Mouse (Mus musculus) embryonic facial prominence, embryonic 13.5 days (tissue): ENCODE measurements at regions not wholly inside any gene's neighbourhood (a gene's known extent, or its start where the extent isn't known, plus 50 kb on each side); places are given as distances from the start of the nearest gene placed in this dataset.
"Not testable (repeated sequence)": the region's sequence is repeated elsewhere in the genome, so short reads cannot be mapped to it uniquely, and the experiment has no call there.

Source experiments
- ATAC-seq: fragments of 200-750 bp; cut with Nextera tagmentation; 2 replicates; pipeline ENCODE4 v1.8.0; 2017; ENCODE audit warnings: low read depth; ENCODE audit not compliant: insufficient number of reproducible peaks, insufficient read depth, low FRiP score, low TSS enrichment
- H3K27ac ChIP-seq: fragments of 300-500 bp; sonication (generic); 2 replicates; pipeline ENCODE4 v1.5.1; 2015; ENCODE audit warnings: moderate library complexity, mild to moderate bottlenecking, inconsistent platforms
- H3K27me3 ChIP-seq: fragments of 300-500 bp; sonication (generic); 2 replicates; pipeline ENCODE4 v1.6.1; 2015; ENCODE audit warnings: mild to moderate bottlenecking, inconsistent platforms
- H3K36me3 ChIP-seq: fragments of 300-500 bp; sonication (generic); 2 replicates; pipeline ENCODE4 v1.6.1; 2015; ENCODE audit warnings: mild to moderate bottlenecking, inconsistent platforms
- H3K4me1 ChIP-seq: fragments of 300-500 bp; sonication (generic); 2 replicates; pipeline ENCODE4 v1.6.1; 2015; ENCODE audit warnings: inconsistent platforms
- H3K4me2 ChIP-seq: fragments of 300-500 bp; sonication (generic); 2 replicates; pipeline ENCODE4 v1.6.1; 2015; ENCODE audit warnings: moderate library complexity, mild to moderate bottlenecking, inconsistent platforms
- H3K4me3 ChIP-seq: fragments of 300-500 bp; sonication (generic); 2 replicates; pipeline ENCODE4 v1.5.1; 2015; ENCODE audit warnings: mild to moderate bottlenecking, inconsistent platforms
- H3K9ac ChIP-seq: fragments of 300-500 bp; sonication (generic); 2 replicates; pipeline ENCODE4 v1.6.1; 2015; ENCODE audit warnings: mild to moderate bottlenecking, inconsistent platforms
- H3K9me3 ChIP-seq: fragments of 300-500 bp; sonication (generic); 2 replicates; pipeline ENCODE4 v1.6.1; 2016; ENCODE audit warnings: inconsistent platforms
- WGBS: fragments of 180-500 bp; shearing (Covaris S2); methylation state at CpG from one replicate; pipeline ENCODE4 v1.1.7; 2015; ENCODE audit warnings: mixed read lengths; 5-methylcytosine and 5-hydroxymethylcytosine counted together

DNA sequence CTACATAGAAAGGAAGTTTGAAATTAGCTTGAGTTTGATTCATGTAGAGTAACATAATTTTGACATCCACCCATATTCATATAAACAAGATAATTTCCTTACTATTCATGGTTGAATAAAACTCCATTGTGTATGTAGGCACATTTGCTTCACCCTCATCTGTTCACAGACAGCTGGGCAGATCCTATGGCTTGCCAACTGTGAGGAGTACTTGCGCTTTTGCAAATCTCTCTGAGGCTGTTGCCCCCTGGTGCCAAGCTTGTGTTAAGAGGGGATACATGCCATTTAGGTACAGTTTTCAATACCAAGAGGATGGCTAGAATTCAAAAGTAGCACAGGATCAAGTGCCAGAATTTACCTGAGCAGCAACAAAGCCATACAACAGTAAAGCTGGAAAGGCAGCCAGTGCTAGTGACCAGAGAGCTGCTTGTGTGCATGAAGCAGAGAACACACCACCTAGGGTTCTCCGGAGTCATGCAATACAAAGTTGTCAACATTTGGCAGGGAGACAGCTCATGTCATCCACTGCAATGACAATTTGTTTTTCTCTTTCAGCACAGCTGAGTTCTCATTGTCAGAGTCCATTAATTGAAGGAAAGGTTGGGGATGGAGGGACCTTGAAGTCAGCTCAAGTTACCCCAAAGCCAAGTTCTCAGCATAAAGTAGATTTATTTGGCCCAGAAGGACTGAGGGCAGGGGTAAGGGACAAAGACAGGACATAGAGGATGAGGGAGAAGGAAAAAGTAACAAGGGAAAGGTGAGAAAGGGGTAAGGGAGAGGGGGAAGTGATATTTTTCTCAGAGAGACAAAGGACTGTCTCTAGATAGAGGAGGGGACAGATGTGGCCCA lies 321.6 kb upstream of the Cwc22 start:
- no peaks in the 10 kb centered on the region for H3K4me1 ChIP-seq
- ATAC-seq: no peak
- H3K27ac ChIP-seq: no peak overlapping the region
- H3K4me3 ChIP-seq: no peak overlapping the region
- no peaks in the 10 kb centered on the region for H3K9me3 ChIP-seq
- no peak overlapping the region for H3K4me2 ChIP-seq
- no peak overlapping the region for H3K9ac ChIP-seq
- 85% methylated on average over 2 of the region's 2 CpGs for WGBS
- H3K36me3 ChIP-seq: no peaks in the 10 kb centered on the region
- no peaks in the 10 kb centered on the region for H3K27me3 ChIP-seq

DNA sequence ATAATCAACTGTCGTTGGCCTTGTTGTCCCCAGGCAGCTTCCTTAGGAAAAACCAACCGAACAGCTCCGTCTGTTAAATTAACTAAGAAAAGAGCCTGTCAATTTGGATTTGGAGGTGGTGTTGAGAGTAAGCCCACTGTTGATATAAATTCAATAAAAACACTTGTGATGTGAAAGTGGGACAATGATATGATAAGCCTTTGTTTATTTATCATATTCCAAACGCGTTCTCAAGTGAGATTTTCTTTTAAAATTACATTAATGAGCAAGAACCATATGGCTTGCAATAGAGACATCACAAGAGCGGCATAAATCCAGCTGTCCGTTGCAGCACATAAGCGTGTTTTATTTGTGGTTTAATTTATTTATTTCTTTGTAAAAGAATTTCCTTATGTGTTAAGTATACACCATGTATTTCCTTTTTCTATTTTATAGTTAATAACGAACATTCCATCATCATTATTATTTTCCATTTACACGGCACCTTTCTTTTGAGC lies 307.5 kb upstream of the Cwc22 start:
- WGBS: 79% methylated on average over 10 of the region's 10 CpGs
- ATAC-seq: no peak
- Histone ChIP-seq H3K9me3 (no peaks in the 10 kb centered on the region), H3K27ac (no peak overlapping the region), H3K4me1 (no peaks in the 10 kb centered on the region), H3K36me3 (no peaks in the 10 kb centered on the region), H3K9ac (no peak overlapping the region), H3K4me3 (no peak overlapping the region), H3K27me3 (no peaks in the 10 kb centered on the region), H3K4me2 (no peak overlapping the region)

DNA sequence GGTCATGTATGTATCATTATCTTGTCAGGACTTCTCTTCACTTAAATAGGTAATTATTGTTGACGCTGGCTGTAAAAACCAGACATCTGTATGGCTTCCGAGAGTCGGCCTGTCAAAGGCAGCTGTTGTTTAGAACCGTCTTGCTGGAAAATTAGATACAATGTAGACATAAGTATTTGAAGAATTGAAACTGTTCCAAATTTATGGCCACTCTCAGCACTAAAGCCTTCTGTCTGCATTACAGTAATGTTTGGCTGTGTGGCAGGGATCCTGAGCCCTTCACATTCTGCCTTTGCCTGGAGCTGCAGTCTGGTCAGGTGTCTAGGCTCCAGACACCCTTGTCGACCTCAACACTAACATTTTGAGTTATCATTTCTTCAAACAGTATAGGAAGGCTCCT lies 300.2 kb upstream of the Cwc22 start:
- 37% methylated on average over 5 of the region's 5 CpGs for WGBS
- Histone ChIP-seq H3K4me1 (peaks cover 7% of the 10 kb centered on the region), H3K9me3 (no peaks in the 10 kb centered on the region), H3K4me3 (no peak overlapping the region), H3K27ac (no peak overlapping the region), H3K27me3 (no peaks in the 10 kb centered on the region), H3K36me3 (no peaks in the 10 kb centered on the region), H3K9ac (no peak overlapping the region), H3K4me2 (no peak overlapping the region)
- ATAC-seq: no peak

DNA sequence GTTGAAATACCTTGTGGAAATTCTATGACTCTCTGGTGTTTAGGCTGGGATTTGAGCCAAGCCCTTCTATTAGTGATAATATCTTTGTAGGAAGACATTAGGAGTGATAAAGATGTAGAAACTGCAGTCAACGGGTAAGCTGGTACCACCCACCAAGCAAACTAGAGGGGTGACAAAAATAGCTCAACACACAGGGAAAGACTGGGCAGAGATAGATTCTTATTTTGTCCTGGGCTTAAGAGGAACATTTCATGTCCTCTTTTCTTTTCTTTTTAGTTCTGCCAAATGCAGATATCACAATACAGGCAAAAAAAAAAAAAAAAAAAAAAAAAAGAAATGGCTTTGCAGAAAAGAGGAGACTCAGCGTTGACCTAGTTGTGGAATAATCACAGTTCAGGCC lies 294.1 kb upstream of the Cwc22 start:
- H3K4me2 ChIP-seq: no peak overlapping the region

DNA sequence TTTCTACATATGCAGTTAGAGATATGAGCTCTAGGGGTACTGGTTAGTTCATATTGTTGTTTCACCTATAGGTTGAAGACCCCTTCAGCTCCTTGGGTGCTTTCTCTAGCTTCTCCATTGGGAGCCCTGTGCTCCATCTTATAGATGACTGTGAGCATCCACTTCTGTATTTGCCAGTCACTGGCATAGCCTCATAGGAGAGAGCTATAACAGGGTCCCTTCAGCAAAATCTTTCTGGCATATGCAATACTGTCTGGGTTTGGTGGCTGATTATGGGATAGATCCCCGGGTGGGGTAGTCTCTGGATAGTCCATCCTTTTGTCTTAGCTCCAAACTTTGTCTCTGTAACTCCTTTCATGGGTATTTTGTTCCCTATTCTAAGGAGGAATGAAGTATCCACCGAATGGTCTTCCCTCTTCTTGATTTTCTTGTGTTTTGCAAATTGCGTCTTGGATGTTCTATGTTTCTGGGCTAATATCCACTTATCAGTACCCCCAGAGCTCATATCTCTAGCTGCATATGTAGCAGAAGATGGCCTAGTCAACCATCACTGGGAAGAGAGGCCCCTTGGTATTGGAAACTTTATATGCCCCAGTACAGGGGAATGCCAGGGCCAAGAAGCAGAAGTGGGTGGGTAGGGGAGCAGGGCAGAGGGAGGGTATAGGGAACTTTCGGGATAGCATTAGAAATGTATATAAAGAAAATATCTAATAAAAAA lies 279.4 kb upstream of the Cwc22 start:
- H3K9me3 ChIP-seq, H3K4me3 ChIP-seq, H3K36me3 ChIP-seq, ATAC-seq, H3K4me2 ChIP-seq, H3K27me3 ChIP-seq, H3K9ac ChIP-seq, H3K27ac ChIP-seq, H3K4me1 ChIP-seq: not testable (repeated sequence)
- WGBS: 88% methylated on average over 4 of the region's 4 CpGs

More for the DNA sequence above, 294.1 kb upstream of the Cwc22 start:
- Histone ChIP-seq H3K27ac (no peak overlapping the region), H3K36me3 (no peaks in the 10 kb centered on the region), H3K4me1 (peaks cover 3% of the 10 kb centered on the region; the same call in 1 of the 2 replicates), H3K9me3 (no peaks in the 10 kb centered on the region), H3K27me3 (no peaks in the 10 kb centered on the region), H3K9ac (no peak overlapping the region), H3K4me3 (no peak overlapping the region)
- WGBS: 60% methylated on average over 2 of the region's 2 CpGs
- no peak for ATAC-seq

DNA sequence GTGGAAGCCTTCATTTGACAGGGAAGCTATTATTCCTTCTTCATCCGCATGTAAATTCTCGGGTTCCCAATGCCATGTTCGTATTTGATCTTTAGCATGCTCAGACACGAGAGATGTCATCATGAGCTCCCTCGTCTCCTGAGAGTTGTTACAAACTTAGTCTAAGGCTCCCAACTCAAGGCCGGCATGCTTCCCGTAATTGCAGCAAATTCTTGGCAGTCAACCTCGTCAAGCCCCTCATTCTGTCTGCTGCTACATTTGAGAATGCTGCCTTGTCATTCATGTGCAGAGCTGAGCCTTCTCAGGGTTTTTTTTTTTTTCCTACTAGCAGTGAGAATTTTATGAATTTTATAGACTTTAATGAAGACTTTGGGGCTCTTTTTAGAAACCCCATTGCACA lies 268.3 kb upstream of the Cwc22 start:
- Histone ChIP-seq H3K9me3 (no peaks in the 10 kb centered on the region), H3K36me3 (no peaks in the 10 kb centered on the region), H3K4me1 (no peaks in the 10 kb centered on the region), H3K4me3 (no peak overlapping the region), H3K27ac (no peak overlapping the region), H3K4me2 (no peak overlapping the region), H3K27me3 (no peaks in the 10 kb centered on the region), H3K9ac (no peak overlapping the region)
- ATAC-seq: no peak
- 46% methylated on average over 8 of the region's 8 CpGs for WGBS

DNA sequence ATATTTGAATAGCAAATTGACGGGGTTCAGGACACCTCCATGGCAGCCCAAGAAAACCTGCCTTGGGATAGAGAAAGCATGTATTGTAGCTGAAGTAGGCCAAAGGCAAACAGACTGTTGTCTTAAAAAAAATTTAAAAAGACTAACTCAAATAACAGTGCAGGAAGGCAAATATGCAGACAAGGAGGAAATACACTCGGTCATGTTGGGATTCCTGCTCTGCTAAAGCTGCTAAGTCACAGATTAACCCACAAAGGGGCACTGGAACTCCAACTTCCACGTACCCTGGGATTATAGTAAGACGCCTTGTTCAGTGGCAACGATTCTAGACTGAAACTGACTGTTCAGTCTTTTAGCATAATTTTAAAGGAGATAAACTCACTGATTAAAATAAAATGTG lies 258.9 kb upstream of the Cwc22 start:
- H3K27ac ChIP-seq: no peak overlapping the region
- 67% methylated on average over 5 of the region's 5 CpGs for WGBS
- ATAC-seq: no peak
- H3K4me2 ChIP-seq: no peak overlapping the region
- H3K27me3 ChIP-seq: no peaks in the 10 kb centered on the region
- no peak overlapping the region for H3K9ac ChIP-seq
- no peak overlapping the region for H3K4me3 ChIP-seq
- no peaks in the 10 kb centered on the region for H3K36me3 ChIP-seq
- no peaks in the 10 kb centered on the region for H3K9me3 ChIP-seq
- H3K4me1 ChIP-seq: no peaks in the 10 kb centered on the region

DNA sequence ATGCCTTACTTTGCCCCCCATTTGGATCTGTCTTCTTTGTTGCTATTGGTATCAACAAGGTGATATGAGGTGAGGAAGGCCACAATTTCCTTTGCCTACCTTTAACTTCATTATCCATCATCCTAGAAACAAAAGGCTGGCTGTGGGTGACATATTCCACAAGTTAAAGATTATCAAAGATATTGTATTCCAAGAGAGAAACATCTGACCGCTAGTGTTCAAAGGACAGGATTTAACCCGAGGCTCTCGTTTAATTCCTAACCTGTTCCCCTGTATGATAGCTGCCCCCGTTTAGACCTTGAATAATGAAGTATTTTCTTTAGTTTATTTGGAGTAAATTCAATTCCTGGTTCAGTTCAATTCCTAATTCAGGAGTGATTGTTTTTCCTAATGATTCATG lies 249.8 kb upstream of the Cwc22 start:
- H3K4me1 ChIP-seq: no peaks in the 10 kb centered on the region
- H3K4me3 ChIP-seq: no peak overlapping the region
- H3K9me3 ChIP-seq: no peaks in the 10 kb centered on the region
- H3K27ac ChIP-seq: no peak overlapping the region
- no peaks in the 10 kb centered on the region for H3K27me3 ChIP-seq
- ATAC-seq: no peak
- H3K4me2 ChIP-seq: no peak overlapping the region
- H3K36me3 ChIP-seq: no peaks in the 10 kb centered on the region
- 80% methylated on average over 4 of the region's 4 CpGs for WGBS
- no peak overlapping the region for H3K9ac ChIP-seq

DNA sequence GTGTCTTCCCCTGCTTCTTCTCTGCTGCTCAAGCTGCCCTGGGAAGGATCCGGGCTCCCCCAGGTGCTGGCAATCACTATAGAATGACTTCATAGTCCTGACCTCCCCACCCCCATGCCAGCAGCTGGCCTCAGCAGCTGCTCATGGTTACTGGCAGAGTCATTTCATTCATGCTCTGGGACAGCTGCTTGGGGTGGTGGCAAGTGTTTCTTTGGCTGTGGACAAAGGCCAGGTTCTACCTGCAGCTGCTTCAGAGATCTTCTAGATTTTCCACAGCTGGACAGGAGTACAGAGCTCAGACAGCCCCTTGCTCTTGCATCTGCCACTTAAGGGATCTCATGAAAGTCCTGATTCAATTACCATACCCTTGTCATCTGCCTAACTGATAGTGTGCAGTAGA lies 243.4 kb upstream of the Cwc22 start:
- no peak overlapping the region for H3K9ac ChIP-seq
- no peak overlapping the region for H3K4me3 ChIP-seq
- ATAC-seq: no peak
- no peaks in the 10 kb centered on the region for H3K36me3 ChIP-seq
- WGBS: 10% methylated on average over 1 of the region's 1 CpGs
- no peak overlapping the region for H3K4me2 ChIP-seq
- H3K27ac ChIP-seq: no peak overlapping the region
- 0 out of 2 replicates have a peak, but pooled peaks cover 3% of the 10 kb centered on the region for H3K27me3 ChIP-seq
- no peaks in the 10 kb centered on the region for H3K9me3 ChIP-seq
- H3K4me1 ChIP-seq: 0 out of 2 replicates have a peak, but pooled peaks cover 4% of the 10 kb centered on the region

DNA sequence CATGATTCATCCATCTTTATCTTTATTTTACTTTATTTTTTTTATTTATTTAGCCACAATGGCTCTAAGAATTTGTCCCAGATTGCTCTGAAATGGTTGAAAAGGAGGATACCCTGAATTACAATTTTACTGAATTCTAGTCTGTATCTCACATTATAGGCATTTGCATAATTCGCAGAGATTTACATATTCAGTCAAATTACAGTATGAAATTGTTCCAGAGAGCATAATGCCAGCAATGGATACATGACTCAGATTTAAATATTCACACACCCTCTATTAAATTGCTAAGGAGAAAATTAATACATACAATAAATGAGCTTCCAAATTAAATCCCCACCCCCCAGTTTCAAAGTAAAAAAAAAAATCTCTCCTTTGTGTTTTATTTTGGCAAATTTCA lies 238.8 kb upstream of the Cwc22 start:
- no peaks in the 10 kb centered on the region for H3K27me3 ChIP-seq
- ATAC-seq: no peak
- no peak overlapping the region for H3K9ac ChIP-seq
- H3K4me3 ChIP-seq: no peak overlapping the region
- 82% methylated on average over 1 of the region's 1 CpGs for WGBS
- H3K4me2 ChIP-seq: no peak overlapping the region
- no peak overlapping the region for H3K27ac ChIP-seq
- no peaks in the 10 kb centered on the region for H3K9me3 ChIP-seq
- H3K4me1 ChIP-seq: 0 out of 2 replicates have a peak, but pooled peaks cover 4% of the 10 kb centered on the region
- H3K36me3 ChIP-seq: no peaks in the 10 kb centered on the region

DNA sequence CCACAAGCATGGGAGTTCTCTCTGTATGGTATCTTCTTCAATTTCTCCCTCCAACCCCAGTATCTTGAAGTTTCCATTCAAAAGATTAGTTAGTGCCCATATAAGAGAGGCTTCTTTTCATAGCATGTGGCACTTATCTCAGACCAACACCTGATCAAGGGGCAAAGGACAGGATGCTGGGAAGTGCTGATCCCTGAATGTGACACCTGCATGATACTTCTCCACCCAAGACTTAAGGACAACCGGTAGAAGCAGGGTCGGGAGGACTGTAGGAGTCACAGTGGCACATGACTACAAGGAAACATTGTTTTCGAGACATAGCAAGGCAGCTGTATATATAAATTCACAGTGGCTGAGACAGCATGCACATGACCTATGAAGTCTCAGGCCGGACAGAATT lies 227.6 kb upstream of the Cwc22 start:
- no peak overlapping the region for H3K4me3 ChIP-seq
- no peaks in the 10 kb centered on the region for H3K4me1 ChIP-seq
- 82% methylated on average over 4 of the region's 4 CpGs for WGBS
- no peaks in the 10 kb centered on the region for H3K36me3 ChIP-seq
- no peak overlapping the region for H3K4me2 ChIP-seq
- no peaks in the 10 kb centered on the region for H3K27me3 ChIP-seq
- no peaks in the 10 kb centered on the region for H3K9me3 ChIP-seq
- no peak for ATAC-seq
- H3K9ac ChIP-seq: no peak overlapping the region
- H3K27ac ChIP-seq: no peak overlapping the region

DNA sequence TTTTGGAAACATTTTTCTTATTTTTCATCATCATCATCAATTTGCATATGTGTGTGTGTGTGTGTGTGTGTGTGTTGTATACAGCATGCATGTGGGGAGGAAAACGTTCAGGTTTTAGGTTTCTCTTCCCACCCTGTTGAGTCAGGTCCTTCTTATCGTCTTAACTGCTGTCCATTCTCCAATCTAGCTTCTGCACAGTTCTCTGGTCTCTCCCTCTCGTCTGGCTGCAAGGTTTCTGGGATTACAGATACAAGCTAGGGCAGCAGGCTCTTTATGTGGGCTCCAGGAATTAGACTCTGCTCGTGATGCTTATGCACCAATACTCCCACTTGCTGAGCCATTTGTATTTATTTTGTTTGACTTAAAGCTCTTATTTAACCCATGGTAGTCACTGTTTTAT lies 226.6 kb upstream of the Cwc22 start:
- Histone ChIP-seq H3K4me3 (no peak overlapping the region), H3K9ac (no peak overlapping the region), H3K36me3 (no peaks in the 10 kb centered on the region), H3K4me1 (no peaks in the 10 kb centered on the region), H3K27me3 (no peaks in the 10 kb centered on the region), H3K27ac (no peak overlapping the region), H3K9me3 (no peaks in the 10 kb centered on the region), H3K4me2 (no peak overlapping the region)
- WGBS: 55% methylated on average over 4 of the region's 4 CpGs
- no peak for ATAC-seq
